Comparison of ENCODE assay signal across 8 mouse cellular contexts in the genomic region with DNA sequence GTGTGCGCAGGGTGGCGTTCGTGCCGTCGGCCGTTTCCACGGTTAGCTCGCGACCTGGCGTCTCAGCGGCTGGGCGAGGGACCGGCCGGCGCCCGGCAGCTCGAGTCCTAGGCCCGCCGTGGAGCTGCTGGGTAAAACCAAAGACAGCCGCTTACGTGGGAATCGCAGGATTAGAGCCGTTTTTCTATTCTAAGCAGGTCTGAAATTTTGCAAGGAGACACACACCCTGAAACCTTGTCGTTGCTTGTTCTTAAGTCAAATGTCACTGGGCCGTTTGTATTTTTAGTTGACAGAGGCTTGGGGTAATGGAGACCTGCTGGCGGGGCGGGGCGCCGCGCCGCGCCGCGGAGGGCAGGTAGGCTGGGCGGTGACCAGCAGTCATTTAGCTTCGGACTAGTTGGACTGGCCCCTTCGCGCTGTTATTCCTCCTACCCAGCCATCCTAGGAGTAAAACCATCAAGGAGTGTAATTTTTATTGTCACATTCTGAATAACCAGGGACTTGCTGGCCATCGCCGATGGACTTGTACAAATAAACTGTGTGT. TPM values are rescaled to one million over a fixed set of nuclear protein-coding genes. Genes with fewer than 3 reads are reported as not detected.
DNase-seq lines count a peak whose midpoint lies in the region; ATAC-seq and TF ChIP-seq lines count a peak whose summit lies in the region.

No protein-coding gene starts in this region.

- no peaks in the 10 kb centered on the region for H3K27me3 ChIP-seq in testis, adult 2 months (ENCODE audit: control insufficient read depth, insufficient read depth, low read length)
- H3K27me3 ChIP-seq in kidney, postnatal 0 days (ENCODE audit: insufficient read depth, low read length) = no peaks in the 10 kb centered on the region
- H3K27me3 ChIP-seq in midbrain, embryonic 10.5 days (ENCODE audit: low read depth, poor library complexity, severe bottlenecking) = no peaks in the 10 kb centered on the region

- no peaks in the 10 kb centered on the region for H3K9me3 ChIP-seq in kidney, postnatal 0 days (replicated peaks; ENCODE audit: low read length)
- no peaks in the 10 kb centered on the region for H3K9me3 ChIP-seq in midbrain, embryonic 10.5 days (replicated peaks)

- H3K4me2 ChIP-seq in kidney, postnatal 0 days (ENCODE audit: low read length) = peak overlapping the region; percentile 77

- TF ChIP-seq POLR2A in testis, adult 2 months (IDR thresholded peaks at IDR 0.05; ENCODE audit: control insufficient read depth, low read depth, low read length) = no peak
- TF ChIP-seq POLR2A in embryonic fibroblast, embryonic 13.5 days (IDR thresholded peaks at IDR 0.05; ENCODE audit: low read depth, low read length) = no peak

- ATAC-seq in kidney, postnatal 0 days (replicated peaks; ENCODE audit: low FRiP score, low read depth) = peak; percentile 63

- H3K36me3 ChIP-seq in testis, adult 2 months (ENCODE audit: control insufficient read depth, insufficient read depth, low read length) = no peaks in the 10 kb centered on the region; the same call in 1 of the 2 replicates
- H3K36me3 ChIP-seq in kidney, postnatal 0 days (ENCODE audit: insufficient read depth, low read length) = peaks cover 15% of the 10 kb centered on the region
- H3K36me3 ChIP-seq in midbrain, embryonic 10.5 days = peaks cover 57% of the 10 kb centered on the region

- WGBS in kidney, postnatal 0 days = 2% methylated on average over 40 of the region's 40 CpGs
- 2% methylated on average over 40 of the region's 40 CpGs for WGBS in midbrain, embryonic 10.5 days

- intact Hi-C loops in gastrocnemius, postnatal 14 days (cut with DNase I; ENCODE audit: low total_unique reads) = no loop called here

- H3K27ac ChIP-seq in testis, adult 2 months (ENCODE audit: control insufficient read depth, insufficient read depth, low read depth, low read length) = peak overlapping the region; percentile 52
- no peak overlapping the region for H3K27ac ChIP-seq in embryonic fibroblast, embryonic 13.5 days (ENCODE audit: insufficient read depth, low read length)
- peak overlapping the region; percentile 85 for H3K27ac ChIP-seq in kidney, postnatal 0 days
- H3K27ac ChIP-seq in midbrain, embryonic 10.5 days (replicated peaks) = peak overlapping the region; percentile 89

- H3K9ac ChIP-seq in kidney, postnatal 0 days (ENCODE audit: low read depth, low read length) = peak overlapping the region; percentile 90

- no peak for TF ChIP-seq CTCF in testis, adult 2 months (IDR thresholded peaks at IDR 0.05; ENCODE audit: control insufficient read depth, insufficient read depth, insufficient replicate concordance, low read depth, low read length)
- no peak for TF ChIP-seq CTCF in embryonic fibroblast, embryonic 13.5 days (IDR thresholded peaks at IDR 0.05; ENCODE audit: borderline replicate concordance, insufficient read depth, low read length)
- no peak for TF ChIP-seq CTCF in kidney, postnatal 0 days (IDR thresholded peaks at IDR 0.05; ENCODE audit: low read depth)

- peaks cover 2% of the 10 kb centered on the region; the same call in 1 of the 2 replicates for H3K4me1 ChIP-seq in testis, adult 2 months (ENCODE audit: control insufficient read depth, insufficient read depth, low read length)
- H3K4me1 ChIP-seq in embryonic fibroblast, embryonic 13.5 days (ENCODE audit: control insufficient read depth, insufficient read depth, low read length) = peaks cover 8% of the 10 kb centered on the region
- H3K4me1 ChIP-seq in kidney, postnatal 0 days (replicated peaks; ENCODE audit: insufficient read depth, low read length) = peaks cover 14% of the 10 kb centered on the region
- peaks cover 27% of the 10 kb centered on the region for H3K4me1 ChIP-seq in midbrain, embryonic 10.5 days

- DNase-seq in testis, postnatal 14 days (ENCODE audit: low spot score) = no peak
- peak; percentile 47 for DNase-seq in kidney, postnatal 0 days (ENCODE audit: low spot score)
- no peak for DNase-seq in midbrain, embryonic 10.5 days (ENCODE audit: low spot score)
- no peak for DNase-seq in right cerebral cortex, postnatal 10 days (ENCODE audit: low spot score in 2 of 2)
- DNase-seq in gastrocnemius, postnatal 14 days = no peak
- DNase-seq in frontal cortex, adult 2 months (ENCODE audit: extremely low spot score in 1 of 2, low spot score in 1 of 2) = no peak

- peak overlapping the region; percentile 95 for H3K4me3 ChIP-seq in testis, adult 2 months (ENCODE audit: control insufficient read depth, low read depth, low read length)
- H3K4me3 ChIP-seq in embryonic fibroblast, embryonic 13.5 days (ENCODE audit: insufficient read depth, low read length) = peak overlapping the region; percentile 87
- peak overlapping the region; percentile 91 for H3K4me3 ChIP-seq in kidney, postnatal 0 days (replicated peaks; ENCODE audit: low read depth, low read length)
- peak overlapping the region; percentile 81 for H3K4me3 ChIP-seq in midbrain, embryonic 10.5 days

RNA-seq across cellular contexts. Expression of a gene that starts 0.4 kb away (rescaled TPM):
- polyA plus RNA-seq in testis, adult 2 months (2012; rRNA removed) = 46.9 and 67.5 TPM in 2 replicates
- 65.1 and 82.8 TPM in 2 replicates for polyA plus RNA-seq in embryonic fibroblast, embryonic 13.5 days (2011; ENCODE audit: insufficient read length, low read depth, missing spikeins)
- polyA plus RNA-seq in kidney, postnatal 0 days (2015; fragmentation: Nextera tagmentation; extraction: Ambion mirVana) = 168 and 175 TPM in 2 replicates
- polyA plus RNA-seq in midbrain, embryonic 10.5 days (2016; fragmentation: Nextera tagmentation; extraction: Ambion mirVana) = 125 TPM in 2 replicates
- total RNA-seq in gastrocnemius, postnatal 14 days (2021) = 10 to 100 TPM; 19.7 to 20.2 TPM
- 74.5 and 79.0 TPM in 2 replicates for polyA plus RNA-seq in frontal cortex, adult 2 months (2012; rRNA removed)

RNA-seq across cellular contexts. Expression of a gene that starts 0.5 kb away (rescaled TPM):
- 32.6 and 41.0 TPM in 2 replicates for polyA plus RNA-seq in testis, adult 2 months (2012; rRNA removed)
- polyA plus RNA-seq in embryonic fibroblast, embryonic 13.5 days (2011; ENCODE audit: insufficient read length, low read depth, missing spikeins) = 70.2 and 76.7 TPM in 2 replicates
- polyA plus RNA-seq in kidney, postnatal 0 days (2015; fragmentation: Nextera tagmentation; extraction: Ambion mirVana) = 39.2 and 42.5 TPM in 2 replicates
- 55.3 and 61.7 TPM in 2 replicates for polyA plus RNA-seq in midbrain, embryonic 10.5 days (2016; fragmentation: Nextera tagmentation; extraction: Ambion mirVana)
- total RNA-seq in gastrocnemius, postnatal 14 days (2021) = 100 to 1,000 TPM; 106 to 107 TPM
- 74.3 and 78.6 TPM in 2 replicates for polyA plus RNA-seq in frontal cortex, adult 2 months (2012; rRNA removed)
